Mouse (Mus musculus) megakaryocyte-erythroid progenitor cell, adult 5-6 weeks (primary cell): ENCODE data around the gene Eya3. TPM values are rescaled to one million over a fixed set of nuclear protein-coding genes. Genes with fewer than 3 reads are reported as not detected.
"Not testable (repeated sequence)": the region's sequence is repeated elsewhere in the genome, so short reads cannot be mapped to it uniquely, and the experiment has no call there.

Experiments
- ATAC-seq: replicated peaks from 2 replicates; pipeline ENCODE4 v1.8.0; 2016; ENCODE audit warnings: mild to moderate bottlenecking, inconsistent platforms; ENCODE audit not compliant: severe bottlenecking, poor library complexity, low FRiP score, low TSS enrichment
- total RNA-seq, 2 experiments: library from RNA; stranded (forward) in 1 of 2; stranded (reverse) in 1 of 2; fragments of 200-1000, 215-1000 nt in 1 of 2; fragments of >200 nt in 1 of 2; fragmentation: Nextera tagmentation in 1 of 2; gene quantifications; 2 replicates each; pipeline ENCODE4 v1.2.3; 2014 to 2017

Eya3 gene
- total RNA-seq (2014; fragmentation: Nextera tagmentation) (34.3 and 35.4 TPM in 2 replicates), total RNA-seq (2017) (22.3 and 25.2 TPM in 2 replicates)

- peak; percentile 99 for ATAC-seq
These were observed at the start of gene Eya3 for GRCm38 (mm10) chr4:132638461-132639190. Gene Eya3 (plus strand): TSS chr4:132638987.

GRCm38 (mm10) chr4:132590642-132591041 is 48.1 kb upstream of the Eya3 start:
- no peak for ATAC-seq

- no peak for ATAC-seq
These were observed 45.8 kb upstream of the Eya3 start for GRCm38 (mm10) chr4:132592958-132593357.

- ATAC-seq = no peak
These were observed 44.6 kb upstream of the Eya3 start for GRCm38 (mm10) chr4:132594191-132594590.

DNA sequence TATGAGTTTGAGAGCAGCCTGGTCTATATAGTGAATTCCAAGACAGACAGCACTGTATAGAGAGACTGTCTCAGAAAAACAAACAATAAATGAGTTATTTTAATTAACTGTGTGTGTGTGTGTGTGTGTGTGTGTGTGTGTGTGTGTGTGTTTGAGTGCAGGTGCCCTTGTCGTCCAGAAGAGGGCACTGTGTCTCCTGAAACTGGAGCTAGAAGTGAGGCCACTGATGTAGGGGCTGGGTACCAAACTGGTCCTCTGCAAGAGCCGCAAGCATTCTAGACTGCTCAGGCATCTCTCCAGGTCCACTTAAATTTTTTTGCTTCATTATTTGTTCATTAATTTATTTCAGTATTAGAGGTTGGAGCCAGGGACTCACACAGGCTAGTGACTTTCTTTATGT is 39.9 kb upstream of the Eya3 start:
- ATAC-seq = no peak

DNA sequence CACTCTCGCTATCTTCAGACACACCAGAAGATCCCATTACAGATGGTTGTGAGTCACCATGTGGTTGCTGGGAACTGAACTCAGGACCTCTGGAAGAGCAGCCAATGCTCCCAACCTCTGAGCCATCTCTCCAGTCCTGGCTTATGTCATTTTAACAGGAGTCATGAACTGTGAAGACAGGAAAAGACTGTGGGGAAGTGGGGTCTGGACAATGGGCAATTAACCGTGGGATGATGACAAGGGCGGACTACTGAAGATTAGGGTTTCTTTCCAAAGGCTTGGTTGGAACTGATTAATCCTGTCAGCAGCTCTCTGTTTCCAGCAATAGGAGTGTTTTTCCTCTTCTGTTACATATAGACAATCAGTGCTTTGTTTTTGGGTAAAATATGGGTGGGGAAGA is 39.0 kb upstream of the Eya3 start:
- ATAC-seq = no peak

GRCm38 (mm10) chr4:132600465-132600864 is 38.3 kb upstream of the Eya3 start:
- no peak for ATAC-seq

GRCm38 (mm10) chr4:132601242-132601641 is 37.5 kb upstream of the Eya3 start:
- not testable (repeated sequence) for ATAC-seq

DNA sequence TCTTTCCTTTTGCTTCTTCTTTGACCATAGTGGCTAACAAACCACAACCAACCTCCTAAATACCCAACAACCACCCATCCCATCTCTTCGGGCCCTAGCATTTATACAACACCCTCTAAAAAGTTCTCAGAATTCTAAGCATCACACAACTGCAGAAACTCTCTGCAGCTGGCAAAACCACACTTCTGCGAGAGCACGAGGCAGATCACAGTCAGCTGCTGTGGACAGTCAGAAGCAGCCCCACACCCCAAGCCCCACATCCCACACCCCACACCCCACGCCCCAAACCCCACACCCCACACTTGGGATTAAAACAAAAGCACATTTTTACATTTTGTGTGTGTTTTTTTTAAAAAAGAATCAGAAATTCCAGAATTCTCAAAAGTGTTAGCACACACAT is 35.3 kb upstream of the Eya3 start:
- no peak for ATAC-seq

DNA sequence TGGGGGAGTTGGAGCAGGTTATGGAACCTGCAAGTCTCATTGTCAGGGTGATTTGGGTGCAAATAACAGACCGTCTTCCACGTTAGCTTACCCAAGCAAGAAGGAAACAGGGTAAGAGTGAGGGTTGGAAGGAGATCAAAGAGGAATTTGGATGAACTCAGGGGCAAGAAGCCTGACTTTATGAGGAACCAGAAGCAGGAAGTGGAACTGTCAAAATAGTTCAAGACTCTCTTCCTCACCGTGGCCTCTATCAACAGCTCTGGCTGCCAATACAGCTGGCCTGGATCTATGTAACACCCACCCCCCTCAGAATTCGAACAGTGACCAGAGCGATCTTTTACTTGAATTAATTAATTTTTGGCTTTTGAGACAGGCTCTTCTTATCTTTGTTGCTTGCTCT is 33.0 kb upstream of the Eya3 start:
- ATAC-seq = no peak

GRCm38 (mm10) chr4:132608147-132608546 is 30.6 kb upstream of the Eya3 start:
- no peak for ATAC-seq

- no peak for ATAC-seq
These were observed 28.3 kb upstream of the Eya3 start for GRCm38 (mm10) chr4:132610301-132610984.

GRCm38 (mm10) chr4:132611320-132611719 is 27.5 kb upstream of the Eya3 start:
- no peak for ATAC-seq

DNA sequence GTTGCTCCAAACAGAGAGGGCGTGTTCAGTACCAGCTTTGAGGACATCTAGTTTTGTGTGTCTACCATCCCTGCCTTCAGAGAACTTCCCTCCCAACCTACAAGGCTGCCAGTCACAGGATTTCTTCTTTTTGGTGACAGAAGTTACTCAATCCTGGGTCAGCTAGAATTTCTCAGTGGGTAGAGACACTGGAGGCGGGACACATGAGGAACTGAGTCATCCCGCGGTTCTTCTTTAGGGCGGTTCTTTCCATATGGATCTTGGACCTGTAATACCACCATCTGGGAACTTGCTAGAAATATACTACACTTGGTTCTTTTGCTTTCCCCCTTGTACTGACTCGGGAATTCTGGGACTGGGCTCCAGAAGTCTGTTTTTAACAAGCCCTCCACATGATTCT is 20.9 kb upstream of the Eya3 start:
- no peak for ATAC-seq

DNA sequence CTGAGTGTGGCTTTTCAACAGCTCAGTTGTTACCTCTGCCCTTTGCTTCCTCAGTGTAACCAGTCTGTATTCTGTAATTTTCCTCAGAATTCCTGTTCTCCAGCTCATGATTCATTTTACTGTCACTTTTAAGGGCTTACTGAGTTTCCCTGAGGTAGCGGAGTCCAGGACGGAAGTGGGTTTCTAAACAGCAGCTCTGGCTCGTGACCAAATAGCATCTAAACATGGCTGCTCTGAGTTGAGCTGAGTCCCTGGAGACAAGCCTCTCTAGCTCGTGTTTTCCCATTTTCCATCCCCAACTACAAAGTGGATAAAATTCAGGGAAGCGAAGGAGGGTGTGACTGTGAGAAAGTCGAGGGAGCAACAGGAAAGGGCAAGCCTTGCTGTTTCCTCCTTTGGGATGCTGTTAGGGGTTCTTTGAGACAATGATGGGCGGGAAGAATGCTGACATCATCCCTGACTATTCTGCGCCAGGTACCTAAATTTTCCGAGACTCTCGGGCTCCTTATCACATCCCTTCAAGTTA is 19.9 kb upstream of the Eya3 start:
- ATAC-seq = no peak

- no peak for ATAC-seq
These were observed 18.7 kb upstream of the Eya3 start for GRCm38 (mm10) chr4:132620134-132620533.

- 0 out of 2 replicates have a peak, but pooled peaks have one; percentile 31 for ATAC-seq
These were observed 17.3 kb upstream of the Eya3 start for GRCm38 (mm10) chr4:132621287-132622068.

DNA sequence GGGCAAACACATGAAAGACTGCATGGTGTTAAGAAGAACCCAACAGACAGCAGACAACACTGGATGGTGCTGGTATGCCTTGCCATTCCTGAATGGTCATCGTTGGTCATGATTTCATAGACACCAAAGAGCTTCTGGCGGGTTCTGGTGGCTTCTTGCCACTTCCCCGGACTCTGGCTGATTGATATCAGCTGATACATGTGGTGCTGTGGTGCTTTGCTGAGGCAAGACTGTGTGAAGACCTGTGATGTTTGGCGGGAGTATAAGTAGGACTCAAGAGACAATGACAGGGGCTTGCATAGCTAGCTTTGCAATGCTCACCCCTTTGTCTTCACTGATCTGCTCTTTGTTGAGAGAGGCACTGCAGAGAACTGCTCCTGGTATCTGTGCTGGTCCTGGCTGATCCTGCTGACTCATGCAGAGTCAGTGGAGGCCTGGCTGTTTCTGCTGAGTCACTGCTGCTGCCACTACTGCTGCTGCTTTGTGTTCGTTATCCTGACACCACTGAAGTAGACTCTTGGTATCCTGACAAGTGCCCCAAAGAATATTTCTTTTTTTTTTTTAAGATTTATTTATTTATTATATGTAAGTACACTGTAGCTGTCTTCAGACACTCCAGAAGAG is 14.6 kb upstream of the Eya3 start:
- ATAC-seq = peak; percentile 81

GRCm38 (mm10) chr4:132628830-132629229 is 10.0 kb upstream of the Eya3 start:
- ATAC-seq = peak; percentile 67

DNA sequence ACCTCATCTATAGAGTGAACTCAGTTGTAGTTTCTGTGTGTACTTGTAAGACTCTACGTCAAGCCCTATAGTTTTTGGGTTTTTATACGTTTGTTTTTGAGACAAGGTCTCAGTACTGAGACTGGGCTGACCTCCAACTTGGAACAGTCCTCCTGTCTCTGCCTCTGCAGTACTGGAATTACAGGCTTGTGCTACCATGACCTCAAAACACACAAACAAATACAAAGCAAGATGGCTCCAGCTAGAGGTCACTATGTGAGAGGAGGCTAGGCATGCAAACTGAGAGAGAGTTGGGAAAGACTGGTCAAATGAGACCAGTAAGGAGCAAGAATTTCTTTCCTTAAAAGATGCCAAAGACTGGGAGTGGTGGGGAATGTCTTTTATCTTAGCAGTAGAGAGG is 2.8 kb upstream of the Eya3 start:
- ATAC-seq = no peak
